Mouse (Mus musculus): Measurements from ENCODE around the gene Eif4a3. TPM values are rescaled to one million over a fixed set of nuclear protein-coding genes. Genes with fewer than 3 reads are reported as not detected.
A peak's percentile ranks its signal among the peaks of the same experiment; 100 is the strongest.
"Not testable (repeated sequence)": the region's sequence is repeated elsewhere in the genome, so short reads cannot be mapped to it uniquely, and the experiment has no call there.

Eif4a3 gene
- total RNA-seq, 2 experiments from 2014 or later = 172 TPM

GRCm38 (mm10) chr11:119300246-119300935 is 502 bp upstream of the Eif4a3 start:
- no peak for DNase-seq (ENCODE audit: low spot score in 2 of 2)

- no peak for DNase-seq (ENCODE audit: low spot score in 2 of 2)
Measured at GRCm38 (mm10) chr11:119298917-119299316, 972 bp downstream of the Eif4a3 start.

- no peak for DNase-seq (ENCODE audit: low spot score in 2 of 2)
Measured at GRCm38 (mm10) chr11:119297996-119298395, 1.9 kb downstream of the Eif4a3 start.

GRCm38 (mm10) chr11:119292861-119293260 is 7.0 kb downstream of the Eif4a3 start:
- not testable (repeated sequence) for DNase-seq (ENCODE audit: low spot score in 2 of 2)

- DNase-seq (ENCODE audit: low spot score in 2 of 2) = no peak
Measured at GRCm38 (mm10) chr11:119287207-119287992, 12.5 kb downstream of the Eif4a3 start.

- DNase-seq (ENCODE audit: low spot score in 2 of 2) = no peak
Measured at GRCm38 (mm10) chr11:119285791-119286527, 13.9 kb downstream of the Eif4a3 start.

GRCm38 (mm10) chr11:119281030-119281429 is 18.9 kb downstream of the Eif4a3 start:
- DNase-seq (ENCODE audit: low spot score in 2 of 2) = no peak

GRCm38 (mm10) chr11:119273186-119273930 is 26.5 kb downstream of the Eif4a3 start:
- no peak for DNase-seq (ENCODE audit: low spot score in 2 of 2)

- not testable (repeated sequence) for DNase-seq (ENCODE audit: low spot score in 2 of 2)
Measured at GRCm38 (mm10) chr11:119272492-119272891, 27.4 kb downstream of the Eif4a3 start.

- DNase-seq (ENCODE audit: low spot score in 2 of 2) = no peak
Measured at GRCm38 (mm10) chr11:119268557-119269195, 31.2 kb downstream of the Eif4a3 start.

GRCm38 (mm10) chr11:119267768-119268556 is 31.9 kb downstream of the Eif4a3 start, which contains the start of gene Gaa:
Gaa (plus strand) TSS chr11:119267887.
- DNase-seq (ENCODE audit: low spot score in 2 of 2) = peak; percentile 88 to 97

GRCm38 (mm10) chr11:119267241-119267674 is 32.6 kb downstream of the Eif4a3 start:
- no peak for DNase-seq (ENCODE audit: low spot score in 2 of 2)

- DNase-seq (ENCODE audit: low spot score in 2 of 2) = no peak
Measured at GRCm38 (mm10) chr11:119265811-119266210, 34.1 kb downstream of the Eif4a3 start.

- no peak for DNase-seq (ENCODE audit: low spot score in 2 of 2)
Measured at GRCm38 (mm10) chr11:119264413-119264812, 35.5 kb downstream of the Eif4a3 start.

GRCm38 (mm10) chr11:119259977-119260376 is 39.9 kb downstream of the Eif4a3 start:
- DNase-seq (ENCODE audit: low spot score in 2 of 2) = no peak

- peak in 1 of 2 experiments; percentile 33 for DNase-seq (ENCODE audit: low spot score in 2 of 2)
Measured at GRCm38 (mm10) chr11:119258572-119259322, 41.1 kb downstream of the Eif4a3 start.

- no peak for DNase-seq (ENCODE audit: low spot score in 2 of 2)
Measured at GRCm38 (mm10) chr11:119258216-119258571, 41.7 kb downstream of the Eif4a3 start.

GRCm38 (mm10) chr11:119256557-119256956 is 43.3 kb downstream of the Eif4a3 start:
- DNase-seq (ENCODE audit: low spot score in 2 of 2) = not testable (repeated sequence)
